Mouse (Mus musculus): ENCODE measurements at regions not wholly inside any gene's neighbourhood (a gene's known extent, or its start where the extent isn't known, plus 50 kb on each side); places are given as distances from the start of the nearest gene placed in this dataset.

DNA sequence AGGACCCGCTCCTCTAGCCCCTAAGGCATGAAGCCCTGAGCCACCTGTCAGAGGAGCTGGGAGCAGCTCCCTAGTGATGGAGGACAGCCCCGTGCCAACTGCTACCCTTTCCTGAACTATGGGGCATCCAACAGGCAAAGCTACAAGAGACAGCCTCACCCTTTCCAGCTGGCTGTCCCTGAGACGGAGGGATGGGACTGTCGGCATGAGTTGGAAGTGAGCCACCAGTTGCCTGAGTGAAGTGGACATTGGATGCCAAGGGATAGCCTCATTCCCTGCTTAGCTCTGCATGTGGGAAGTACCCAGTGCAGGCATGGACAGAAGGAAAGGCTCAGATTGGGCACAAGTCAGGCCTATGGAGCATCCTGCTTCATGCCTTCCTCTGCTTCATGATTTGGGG, 112.3 kb upstream of the Igsf21 start:
- peaks cover 19% of the 10 kb centered on the region for H3K4me1 ChIP-seq (replicated peaks)
- H3K4me2 ChIP-seq: no peak overlapping the region
- H3K4me3 ChIP-seq: no peak overlapping the region
- 81% methylated on average over 4 of the region's 4 CpGs for WGBS
- H3K27ac ChIP-seq (replicated peaks): no peak overlapping the region
- 0 out of 2 replicates have a peak, but pooled peaks cover 5% of the 10 kb centered on the region for H3K27me3 ChIP-seq
- H3K9me3 ChIP-seq: no peaks in the 10 kb centered on the region
- no peak overlapping the region for H3K9ac ChIP-seq
- no peak for ATAC-seq (ENCODE audit: low FRiP score, low read depth)
- no peaks in the 10 kb centered on the region for H3K36me3 ChIP-seq

DNA sequence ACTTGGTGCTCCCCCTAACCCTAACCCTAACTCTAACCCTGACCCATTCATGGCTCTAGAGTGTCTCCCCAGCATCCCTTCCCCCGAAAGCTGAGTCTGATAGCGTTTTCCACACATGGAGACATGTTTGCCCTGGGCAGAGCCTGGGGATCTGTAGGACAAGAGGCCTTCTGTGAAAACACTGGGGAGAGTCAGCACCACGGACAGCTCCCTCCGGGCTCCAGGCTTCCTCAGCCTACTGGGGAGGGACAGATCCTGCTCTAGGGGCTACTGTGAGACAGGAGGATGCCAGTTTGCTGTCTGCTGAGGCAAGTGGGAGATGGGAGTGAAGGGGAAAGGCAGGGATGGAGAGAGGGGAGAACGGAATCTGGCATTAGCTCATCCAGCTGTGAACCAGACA, 111.5 kb upstream of the Igsf21 start:
- H3K4me2 ChIP-seq: no peak overlapping the region
- WGBS: 6% methylated on average over 5 of the region's 5 CpGs
- no peaks in the 10 kb centered on the region for H3K36me3 ChIP-seq
- no peak overlapping the region for H3K27ac ChIP-seq (replicated peaks)
- ATAC-seq (ENCODE audit: low FRiP score, low read depth): no peak
- H3K9ac ChIP-seq: no peak overlapping the region
- H3K4me1 ChIP-seq (replicated peaks): peaks cover 19% of the 10 kb centered on the region
- H3K4me3 ChIP-seq: no peak overlapping the region
- H3K9me3 ChIP-seq: no peaks in the 10 kb centered on the region
- 0 out of 2 replicates have a peak, but pooled peaks cover 5% of the 10 kb centered on the region for H3K27me3 ChIP-seq

DNA sequence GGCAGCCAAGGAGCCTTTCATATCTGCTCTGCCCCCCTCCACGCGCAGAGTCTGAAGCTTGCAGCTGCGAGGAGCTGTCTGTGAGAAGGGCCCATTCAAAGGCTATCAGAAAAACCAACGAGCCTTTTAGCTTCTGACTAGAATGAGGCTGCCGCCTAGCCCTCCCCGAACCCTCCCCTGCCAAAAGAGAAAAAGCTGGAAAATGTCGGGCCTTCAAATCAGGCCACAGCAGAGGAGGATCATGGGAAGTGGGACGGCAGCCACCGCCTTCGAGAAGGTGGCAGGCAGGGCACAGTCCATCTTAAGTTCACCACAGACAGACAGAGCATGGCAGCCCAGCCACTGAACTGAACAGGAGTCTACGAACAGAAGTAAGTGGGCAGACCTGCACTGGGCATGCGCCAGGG, 108.6 kb upstream of the Igsf21 start:
- Histone ChIP-seq H3K4me1 (replicated peaks) (peaks cover 19% of the 10 kb centered on the region), H3K27me3 (0 out of 2 replicates have a peak, but pooled peaks cover 5% of the 10 kb centered on the region), H3K27ac (replicated peaks) (peak overlapping the region; percentile 62), H3K36me3 (no peaks in the 10 kb centered on the region), H3K9ac (no peak overlapping the region), H3K9me3 (no peaks in the 10 kb centered on the region), H3K4me2 (no peak overlapping the region), H3K4me3 (no peak overlapping the region)
- WGBS: 47% methylated on average over 12 of the region's 12 CpGs
- peak; percentile 57 for ATAC-seq (ENCODE audit: low FRiP score, low read depth)

DNA sequence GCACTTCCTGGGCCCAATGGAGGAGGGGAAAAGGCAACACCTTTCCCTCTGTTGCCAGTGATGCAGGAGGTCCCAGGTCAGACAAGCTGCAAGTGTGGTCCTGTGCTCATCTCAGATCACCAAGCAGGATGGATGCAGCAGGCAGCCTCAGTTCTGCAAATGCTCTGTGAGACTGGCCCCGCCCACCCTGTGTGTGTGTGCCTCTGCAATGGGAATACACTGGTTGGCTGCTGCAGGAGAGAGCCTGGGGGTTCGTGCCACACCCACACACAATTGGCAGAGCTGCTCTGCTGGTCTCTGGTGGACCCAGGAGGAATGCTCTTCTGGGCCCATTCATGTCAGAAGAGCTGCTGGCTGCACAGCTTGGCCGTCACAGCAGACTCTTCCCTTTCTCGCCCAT, 102.2 kb upstream of the Igsf21 start:
- Histone ChIP-seq H3K4me3 (no peak overlapping the region), H3K4me1 (replicated peaks) (peaks cover 13% of the 10 kb centered on the region), H3K27me3 (no peaks in the 10 kb centered on the region), H3K9me3 (no peaks in the 10 kb centered on the region), H3K27ac (replicated peaks) (no peak overlapping the region), H3K4me2 (no peak overlapping the region), H3K36me3 (no peaks in the 10 kb centered on the region), H3K9ac (no peak overlapping the region)
- WGBS: 69% methylated on average over 4 of the region's 4 CpGs
- ATAC-seq (ENCODE audit: low FRiP score, low read depth): no peak

DNA sequence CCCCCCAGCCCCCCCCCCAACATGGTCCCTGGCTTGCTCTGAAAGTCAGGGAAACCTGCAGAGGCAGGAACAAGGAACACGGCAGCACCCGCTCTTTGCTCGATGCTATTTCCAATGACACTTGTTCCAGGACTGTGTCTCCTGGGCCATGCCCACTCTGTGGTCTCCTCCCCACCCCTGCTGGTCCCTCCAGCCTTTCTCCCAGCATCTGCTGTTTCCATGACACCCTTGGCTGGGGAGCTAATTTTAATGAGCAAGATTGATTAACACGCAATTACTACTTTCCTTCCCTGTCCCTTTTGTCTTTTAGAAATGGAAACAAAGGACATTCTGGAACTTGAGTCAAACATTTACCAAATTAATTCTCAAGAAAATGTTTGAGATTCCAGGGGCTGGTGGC, 83.6 kb upstream of the Igsf21 start:
- no peaks in the 10 kb centered on the region for H3K36me3 ChIP-seq
- H3K4me3 ChIP-seq: no peak overlapping the region
- ATAC-seq (ENCODE audit: low FRiP score, low read depth): no peak
- no peak overlapping the region for H3K9ac ChIP-seq
- no peak overlapping the region for H3K4me2 ChIP-seq
- H3K9me3 ChIP-seq: no peaks in the 10 kb centered on the region
- H3K27me3 ChIP-seq: no peaks in the 10 kb centered on the region
- WGBS: 60% methylated on average over 4 of the region's 4 CpGs
- peaks cover 13% of the 10 kb centered on the region for H3K4me1 ChIP-seq (replicated peaks)
- peak overlapping the region; percentile 39; the same call in 1 of the 2 replicates for H3K27ac ChIP-seq (replicated peaks)

DNA sequence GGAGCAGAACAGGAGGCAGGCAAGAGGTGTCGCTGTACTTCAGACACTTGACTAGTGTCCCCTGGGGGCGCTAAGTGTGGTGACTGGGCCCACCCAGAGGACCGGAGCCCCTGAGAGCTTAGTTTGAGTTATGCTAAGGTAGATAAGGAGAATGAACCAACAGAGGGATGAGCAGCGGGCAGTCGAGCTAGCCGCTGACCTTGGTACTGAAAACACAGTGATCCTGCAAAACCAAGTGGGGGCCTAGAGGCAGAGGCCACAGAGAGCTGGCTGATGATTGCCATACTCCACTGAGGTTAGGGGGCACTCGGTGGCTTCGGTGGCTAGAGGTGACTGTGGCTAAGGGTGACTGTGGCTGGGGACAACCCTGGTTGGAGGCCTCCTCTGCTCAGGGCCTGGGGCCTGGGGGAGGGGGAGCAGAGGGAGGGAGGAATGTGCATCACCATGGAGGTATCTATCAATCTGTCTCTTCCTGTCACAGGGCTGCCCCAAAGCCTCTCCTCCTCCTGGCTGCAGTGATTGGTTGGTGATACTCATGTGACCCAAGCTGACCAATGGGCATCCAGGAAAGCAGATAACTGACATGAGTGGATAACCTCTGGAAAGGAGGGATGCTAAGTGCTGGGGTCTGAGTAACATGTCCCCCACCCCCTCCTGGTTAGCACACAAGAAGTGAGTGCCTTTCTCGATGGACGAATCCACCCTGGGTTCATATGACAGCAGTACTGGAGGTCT, 80.3 kb upstream of the Igsf21 start:
- Histone ChIP-seq H3K4me1 (replicated peaks) (peaks cover 10% of the 10 kb centered on the region), H3K27me3 (no peaks in the 10 kb centered on the region), H3K4me3 (no peak overlapping the region), H3K9ac (no peak overlapping the region), H3K9me3 (peaks cover 4% of the 10 kb centered on the region; the same call in 1 of the 2 replicates), H3K4me2 (no peak overlapping the region), H3K36me3 (no peaks in the 10 kb centered on the region), H3K27ac (replicated peaks) (no peak overlapping the region)
- ATAC-seq (ENCODE audit: low FRiP score, low read depth): no peak
- 34% methylated on average over 10 of the region's 10 CpGs for WGBS

DNA sequence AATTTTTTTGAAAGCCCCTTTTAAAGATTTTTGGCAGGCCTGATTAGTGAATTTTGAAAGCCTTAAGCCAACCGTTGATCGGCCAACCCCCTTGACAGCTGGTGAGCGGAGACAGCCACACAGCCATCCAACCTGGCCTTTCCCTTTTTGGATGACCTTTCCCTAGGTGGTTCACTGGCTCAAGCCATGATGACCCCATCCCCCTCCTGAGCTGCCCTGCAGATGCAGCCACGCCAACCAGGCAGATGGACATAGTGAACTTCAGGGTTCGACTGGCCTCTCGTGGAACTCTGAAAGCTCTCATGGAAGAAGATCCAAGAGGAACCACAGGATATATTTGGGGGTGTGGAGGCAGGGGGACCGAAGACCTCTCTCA, 79.1 kb upstream of the Igsf21 start:
- H3K4me2 ChIP-seq: no peak overlapping the region
- no peaks in the 10 kb centered on the region for H3K27me3 ChIP-seq
- H3K9me3 ChIP-seq: peaks cover 4% of the 10 kb centered on the region; the same call in 1 of the 2 replicates
- H3K36me3 ChIP-seq: no peaks in the 10 kb centered on the region
- H3K27ac ChIP-seq (replicated peaks): no peak overlapping the region
- 90% methylated on average over 7 of the region's 7 CpGs for WGBS
- no peak for ATAC-seq (ENCODE audit: low FRiP score, low read depth)
- H3K9ac ChIP-seq: no peak overlapping the region
- no peak overlapping the region for H3K4me3 ChIP-seq
- H3K4me1 ChIP-seq (replicated peaks): peaks cover 11% of the 10 kb centered on the region

DNA sequence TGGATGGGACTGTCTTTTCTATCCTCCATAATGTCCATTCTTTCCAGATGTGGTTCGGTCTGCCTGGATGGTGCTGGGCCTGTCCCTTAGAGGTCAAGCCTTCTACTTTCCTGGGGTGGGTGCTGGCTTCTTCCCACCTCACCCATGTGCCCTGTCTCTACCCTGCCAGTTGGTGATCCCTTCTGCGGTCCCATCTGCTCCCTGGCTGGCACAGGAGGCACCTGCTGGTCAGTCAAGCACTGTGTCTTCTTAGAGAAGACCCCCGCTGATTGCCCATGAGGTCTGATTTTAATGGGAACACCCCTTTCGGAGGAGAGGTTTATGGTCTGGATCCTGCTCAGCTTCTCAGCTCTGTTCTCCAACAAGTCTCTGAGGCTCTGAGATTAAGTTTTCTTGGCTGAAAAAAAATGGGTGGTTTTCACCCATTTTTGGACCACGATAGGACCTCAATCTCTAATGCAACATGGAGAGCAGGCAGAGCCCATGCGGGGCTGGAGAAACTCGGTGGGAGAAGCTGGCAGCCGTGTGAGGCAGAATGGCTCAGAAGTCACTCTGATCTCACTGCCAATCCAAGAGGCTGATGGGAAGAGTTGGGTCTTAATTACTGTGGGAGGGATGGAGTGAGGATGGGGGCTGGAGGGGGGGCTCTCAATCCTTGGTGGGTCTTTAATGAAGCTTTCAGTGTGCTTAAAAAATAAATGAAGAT, 78.5 kb upstream of the Igsf21 start:
- no peak for ATAC-seq (ENCODE audit: low FRiP score, low read depth)
- peaks cover 12% of the 10 kb centered on the region for H3K4me1 ChIP-seq (replicated peaks)
- H3K27ac ChIP-seq (replicated peaks): no peak overlapping the region
- H3K4me3 ChIP-seq: no peak overlapping the region
- no peak overlapping the region for H3K4me2 ChIP-seq
- peaks cover 4% of the 10 kb centered on the region; the same call in 1 of the 2 replicates for H3K9me3 ChIP-seq
- H3K9ac ChIP-seq: no peak overlapping the region
- no peaks in the 10 kb centered on the region for H3K36me3 ChIP-seq
- no peaks in the 10 kb centered on the region for H3K27me3 ChIP-seq
- WGBS: 79% methylated on average over 8 of the region's 8 CpGs

DNA sequence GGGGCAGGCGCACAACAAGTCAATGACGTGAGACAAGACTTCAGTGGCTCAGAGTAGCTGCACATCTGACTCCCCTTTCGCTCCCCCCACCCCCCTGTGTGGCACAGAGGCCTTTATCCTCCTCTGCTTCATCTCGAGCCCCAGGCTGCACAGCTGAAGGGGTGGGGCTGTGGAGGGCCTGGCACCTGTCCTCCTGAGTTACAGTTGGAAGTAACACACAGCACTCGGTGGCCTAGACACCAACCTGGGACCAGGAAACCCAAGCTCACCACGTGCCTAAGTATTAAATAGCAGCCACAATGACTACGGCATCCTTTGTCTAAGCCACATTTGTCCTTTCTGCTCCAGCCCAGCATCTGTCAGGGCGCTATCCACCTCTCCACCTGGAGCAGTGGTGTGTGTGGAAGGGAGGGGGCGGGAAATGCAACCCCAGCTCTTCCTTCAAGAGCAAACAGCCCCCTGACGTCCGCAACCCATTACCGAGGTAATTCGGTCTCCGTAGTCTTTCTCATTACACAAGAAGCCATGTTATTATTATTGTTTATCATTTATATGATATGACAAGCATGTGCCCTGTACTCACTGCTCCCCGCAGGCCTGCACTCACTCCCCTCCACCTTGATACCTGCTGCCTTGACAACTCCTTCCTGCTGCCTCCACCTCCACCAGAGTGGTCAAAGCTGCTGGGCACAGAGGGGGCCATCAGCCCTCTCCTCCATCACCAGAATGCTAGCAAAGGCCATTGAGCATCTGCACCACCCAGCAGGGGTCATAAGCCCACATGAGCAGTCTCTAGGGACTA, 73.7 kb upstream of the Igsf21 start:
- peak overlapping the region; percentile 48; the same call in 1 of the 2 replicates for H3K27ac ChIP-seq (replicated peaks)

DNA sequence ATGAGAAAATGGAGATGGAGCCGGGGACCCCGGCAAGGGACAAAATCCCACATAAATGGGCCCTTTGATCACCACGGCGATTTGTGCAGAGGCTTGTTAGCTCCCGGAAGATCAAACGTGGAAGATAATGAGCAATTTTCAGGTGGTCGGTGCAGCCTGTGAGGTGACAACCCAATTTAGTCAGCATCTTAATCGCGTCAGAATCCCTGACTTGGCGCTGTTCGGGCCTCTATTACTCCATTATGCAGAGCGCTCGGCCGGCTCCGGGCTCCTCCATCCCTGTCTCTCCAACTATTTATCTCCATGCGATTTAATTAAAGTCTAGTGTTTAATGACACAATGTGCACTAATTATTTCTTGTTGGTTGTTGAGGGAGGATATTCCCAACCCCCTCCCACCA, 66.1 kb upstream of the Igsf21 start:
- H3K4me1 ChIP-seq (replicated peaks): peaks cover 24% of the 10 kb centered on the region
- H3K4me3 ChIP-seq: no peak overlapping the region
- no peak overlapping the region for H3K9ac ChIP-seq
- peak; percentile 67 for ATAC-seq (ENCODE audit: low FRiP score, low read depth)
- H3K36me3 ChIP-seq: no peaks in the 10 kb centered on the region
- H3K4me2 ChIP-seq: no peak overlapping the region
- WGBS: 36% methylated on average over 16 of the region's 16 CpGs
- 0 out of 2 replicates have a peak overlapping the region, but pooled peaks have one; percentile 33 for H3K27ac ChIP-seq (replicated peaks)
- no peaks in the 10 kb centered on the region for H3K9me3 ChIP-seq
- no peaks in the 10 kb centered on the region for H3K27me3 ChIP-seq

More for the DNA sequence above, 73.7 kb upstream of the Igsf21 start:
- Histone ChIP-seq H3K36me3 (no peaks in the 10 kb centered on the region), H3K4me2 (no peak overlapping the region), H3K4me3 (no peak overlapping the region), H3K4me1 (replicated peaks) (peaks cover 21% of the 10 kb centered on the region), H3K9me3 (peaks cover 4% of the 10 kb centered on the region; the same call in 1 of the 2 replicates), H3K27me3 (no peaks in the 10 kb centered on the region), H3K9ac (no peak overlapping the region)
- 57% methylated on average over 15 of the region's 15 CpGs for WGBS
- ATAC-seq (ENCODE audit: low FRiP score, low read depth): peak; percentile 59; the same call in 1 of the 2 replicates

DNA sequence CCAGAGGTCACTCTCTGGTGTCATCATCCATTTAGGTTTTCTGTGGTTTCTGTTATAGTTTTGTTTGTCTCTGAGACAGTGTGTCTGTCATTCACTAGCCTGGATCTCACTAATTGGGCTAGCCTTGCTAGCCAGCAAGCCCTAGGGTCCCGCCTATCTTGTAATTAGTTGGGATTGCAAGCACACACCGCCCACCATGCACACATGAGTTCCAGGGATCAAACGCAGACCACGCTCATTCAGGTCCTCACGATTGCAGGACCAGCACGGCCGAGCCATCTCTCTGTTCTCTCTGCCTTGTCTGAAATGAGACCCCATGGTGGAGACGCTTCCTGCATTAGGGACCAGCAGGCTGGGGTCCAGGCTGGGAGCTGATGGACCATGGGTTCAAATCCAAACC, 60.9 kb upstream of the Igsf21 start:
- Histone ChIP-seq H3K4me2 (no peak overlapping the region), H3K27me3 (no peaks in the 10 kb centered on the region), H3K27ac (replicated peaks) (no peak overlapping the region), H3K4me1 (replicated peaks) (peaks cover 7% of the 10 kb centered on the region; the same call in 1 of the 2 replicates), H3K36me3 (no peaks in the 10 kb centered on the region), H3K9me3 (no peaks in the 10 kb centered on the region), H3K9ac (no peak overlapping the region), H3K4me3 (no peak overlapping the region)
- WGBS: 86% methylated on average over 8 of the region's 8 CpGs
- ATAC-seq (ENCODE audit: low FRiP score, low read depth): no peak

DNA sequence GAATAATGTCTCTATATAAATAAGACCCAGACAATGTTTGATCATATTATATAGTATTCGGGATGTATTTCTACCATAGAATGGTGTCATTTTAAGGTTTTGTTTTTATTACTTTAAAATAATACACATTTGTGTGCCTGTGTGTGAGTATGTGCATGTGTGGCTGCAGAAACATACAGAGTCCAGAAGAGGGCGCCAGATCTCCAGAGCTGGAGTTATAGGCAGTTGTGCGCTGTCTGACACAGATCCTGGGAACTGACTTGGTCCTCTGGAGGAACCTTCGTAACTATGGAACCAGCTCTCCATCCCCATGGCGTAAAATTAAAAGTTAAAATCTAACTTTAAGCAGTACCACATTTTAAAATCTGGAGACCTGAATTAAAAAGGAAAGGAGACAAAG, 58.4 kb upstream of the Igsf21 start:
- Histone ChIP-seq H3K27me3 (no peaks in the 10 kb centered on the region), H3K4me2 (no peak overlapping the region), H3K36me3 (no peaks in the 10 kb centered on the region), H3K9me3 (no peaks in the 10 kb centered on the region), H3K4me1 (replicated peaks) (0 out of 2 replicates have a peak, but pooled peaks cover 3% of the 10 kb centered on the region), H3K4me3 (no peak overlapping the region), H3K9ac (no peak overlapping the region), H3K27ac (replicated peaks) (no peak overlapping the region)
- WGBS: 87% methylated on average over 5 of the region's 5 CpGs
- ATAC-seq (ENCODE audit: low FRiP score, low read depth): no peak
